Mouse (Mus musculus) CH12F3 (cell line): Measurements from ENCODE around the gene Ncam1.

Experiments used
- in situ Hi-C: fragments of 300-500 bp; cut with MboI; formaldehyde crosslinking; loops from 2 replicates; pipeline ENCODE4 v1.14.3; 2020; ENCODE audit warnings: low sequenced_read_pairs

Ncam1 gene

DNA sequence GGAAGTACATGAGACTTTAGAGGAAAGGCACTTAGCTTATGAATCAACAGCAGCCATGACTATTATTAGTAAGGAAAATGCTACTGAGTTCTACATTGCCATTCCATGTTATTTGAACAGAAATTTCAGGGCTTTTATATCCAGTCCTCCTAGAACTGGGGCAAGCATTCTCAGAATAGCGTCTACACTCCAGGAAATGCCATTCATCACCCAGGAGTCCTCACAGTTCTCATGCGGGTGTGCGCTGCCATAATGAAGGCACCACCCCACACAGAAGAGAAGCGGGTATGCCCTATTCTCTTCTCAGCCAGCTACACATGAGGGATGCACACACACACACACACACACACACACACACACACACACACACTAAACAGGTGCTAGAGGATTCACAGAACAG lies 43.5 kb downstream of the Ncam1 start:
- in situ Hi-C loops: no loop called here

DNA sequence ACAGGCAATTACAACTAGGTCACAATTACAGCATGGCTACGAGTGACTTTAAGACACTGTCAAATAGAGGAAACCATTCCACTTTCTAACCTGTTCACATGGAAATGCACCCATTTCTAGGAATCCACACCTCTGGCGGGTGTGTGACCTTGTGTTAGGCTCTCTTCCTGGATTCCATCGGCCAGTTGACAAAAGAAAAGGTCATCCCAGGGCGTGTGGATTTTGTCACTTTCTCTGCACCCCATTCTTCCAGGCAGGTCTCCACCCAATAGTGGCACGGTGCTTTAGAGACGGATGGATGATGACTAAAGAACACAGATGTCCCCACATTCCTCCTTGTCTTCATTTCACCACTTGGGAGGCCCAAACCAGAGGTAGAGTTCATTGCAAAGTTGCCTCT lies 47.3 kb downstream of the Ncam1 start:
- in situ Hi-C loops: no loop called here

DNA sequence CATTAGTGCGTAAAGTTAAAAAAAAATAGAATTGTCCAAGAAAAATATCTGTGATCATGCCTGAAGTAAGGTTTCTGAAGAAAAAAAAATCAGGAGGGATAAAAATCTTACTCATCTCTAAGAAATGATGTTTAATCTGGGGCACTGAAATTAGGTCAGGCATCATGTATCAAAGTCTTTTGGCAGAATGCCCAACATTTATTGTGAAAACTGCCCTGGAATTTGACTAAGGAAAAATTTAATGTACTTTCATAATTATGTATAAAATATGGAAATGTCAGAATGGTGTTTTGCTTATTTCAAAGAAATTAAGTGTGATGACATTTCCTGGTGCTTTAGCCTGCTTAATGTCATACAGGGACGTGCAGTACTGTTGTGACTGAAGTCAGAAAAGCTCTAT lies 52.5 kb downstream of the Ncam1 start:
- in situ Hi-C loops: no loop called here

GRCm38 (mm10) chr9:49745696-49746095 lies 53.0 kb downstream of the Ncam1 start:
- in situ Hi-C loops: no loop called here

GRCm38 (mm10) chr9:49744286-49744685 lies 54.4 kb downstream of the Ncam1 start:
- in situ Hi-C loops: no loop called here

- in situ Hi-C loops: no loop called here
Measured at GRCm38 (mm10) chr9:49739935-49740334, 58.8 kb downstream of the Ncam1 start.

GRCm38 (mm10) chr9:49738546-49738945 lies 60.2 kb downstream of the Ncam1 start:
- in situ Hi-C loops: no loop called here

- in situ Hi-C loops: no loop called here
Measured at GRCm38 (mm10) chr9:49737166-49737565, 61.6 kb downstream of the Ncam1 start.

DNA sequence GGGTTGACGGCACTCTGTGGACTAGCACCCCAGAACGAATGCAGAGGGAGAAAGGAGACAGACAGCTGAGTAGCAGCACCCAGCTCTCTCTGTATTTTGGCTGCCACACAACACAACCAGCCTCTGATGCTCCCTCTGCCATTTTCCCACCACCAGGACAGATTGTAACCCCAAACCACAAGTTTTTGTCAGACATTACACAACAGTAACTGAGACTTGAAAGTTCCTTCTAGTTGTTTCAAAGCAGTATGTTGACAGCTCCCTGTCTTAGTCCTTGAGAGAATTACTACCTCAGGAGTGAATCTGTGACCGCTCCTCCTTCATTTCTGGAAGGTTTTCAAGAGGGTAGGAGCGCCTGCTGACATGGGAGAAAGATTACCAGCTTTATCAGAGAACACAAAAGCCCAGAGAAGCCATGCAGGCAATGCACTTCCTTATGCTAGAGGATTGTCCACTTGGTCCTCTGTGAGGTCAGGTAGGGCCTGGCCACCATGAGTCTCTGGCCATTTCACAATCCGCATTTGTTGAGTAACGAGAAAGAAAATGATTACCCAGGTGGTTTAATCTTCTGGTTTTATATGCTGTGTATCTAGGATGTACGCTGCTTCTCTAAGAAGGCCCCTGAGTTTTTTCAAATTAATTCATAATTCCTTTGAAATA lies 64.2 kb downstream of the Ncam1 start:
- in situ Hi-C loops: no loop called here

DNA sequence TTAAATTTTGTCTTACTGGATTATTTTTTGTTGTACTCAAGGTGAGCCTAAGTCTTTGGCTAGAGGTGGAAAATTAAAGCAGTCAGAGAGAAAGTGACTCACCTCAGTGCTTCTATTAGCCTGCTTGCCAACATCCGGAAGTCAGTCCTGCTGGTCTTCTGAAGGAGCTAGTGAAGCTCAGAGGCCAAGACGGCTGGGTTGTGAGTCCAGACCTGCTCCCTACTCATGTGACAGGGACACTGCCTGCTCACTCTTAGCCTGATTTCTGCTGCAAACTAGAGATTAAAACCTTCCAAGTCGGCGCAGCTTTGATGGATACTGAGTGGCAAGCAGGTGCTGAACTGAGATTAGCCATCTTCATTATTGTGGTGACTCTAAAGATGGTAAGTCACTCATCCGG lies 65.0 kb downstream of the Ncam1 start:
- in situ Hi-C loops: no loop called here

DNA sequence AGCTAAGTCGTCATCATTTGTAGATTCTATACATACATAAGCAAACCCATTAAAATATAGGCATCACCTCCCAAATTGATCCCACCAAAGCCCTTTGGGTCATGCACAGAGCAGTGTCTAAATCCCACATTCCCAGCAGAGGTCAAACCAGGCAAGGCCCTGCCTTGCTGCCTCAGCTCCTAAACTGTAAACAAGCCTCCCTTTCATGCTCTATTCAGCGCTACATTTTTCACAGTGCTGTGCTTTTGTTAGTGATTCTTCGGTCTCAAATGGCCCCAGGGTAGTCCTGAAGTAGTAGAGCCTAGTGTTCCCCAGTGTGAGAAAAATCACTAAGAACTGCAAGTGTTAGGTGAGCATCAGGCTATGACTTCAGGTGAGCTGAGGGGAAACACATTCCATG lies 69.2 kb downstream of the Ncam1 start:
- in situ Hi-C loops: no loop called here

DNA sequence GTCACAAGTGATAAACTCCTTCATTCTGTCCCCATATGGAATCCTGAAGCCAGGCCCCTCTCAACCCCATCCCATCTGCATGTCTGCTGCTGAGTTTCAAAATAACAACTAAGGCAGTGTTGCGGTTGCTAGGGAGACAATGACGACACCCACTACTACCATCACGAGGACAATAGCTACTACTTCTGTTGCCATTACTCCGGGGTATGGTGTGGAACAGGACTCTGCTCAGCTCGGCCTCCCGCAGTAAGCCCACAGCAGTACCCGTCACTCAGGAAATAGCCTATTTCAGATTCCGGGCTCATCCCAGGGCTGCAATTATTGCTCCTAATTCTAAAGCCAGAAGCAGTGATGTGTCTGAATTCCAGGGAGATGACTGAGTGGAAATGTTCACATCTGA lies 70.5 kb downstream of the Ncam1 start:
- in situ Hi-C loops: no loop called here

- in situ Hi-C loops: no loop called here
Measured at GRCm38 (mm10) chr9:49722765-49723164, 76.0 kb downstream of the Ncam1 start.

- in situ Hi-C loops: no loop called here
Measured at GRCm38 (mm10) chr9:49715121-49715520, 83.6 kb downstream of the Ncam1 start.

- in situ Hi-C loops: no loop called here
Measured at GRCm38 (mm10) chr9:49714091-49714490, 84.6 kb downstream of the Ncam1 start.

- in situ Hi-C loops: no loop called here
Measured at GRCm38 (mm10) chr9:49707646-49708045, 91.1 kb downstream of the Ncam1 start.

GRCm38 (mm10) chr9:49704196-49704967 lies 94.3 kb downstream of the Ncam1 start:
- in situ Hi-C loops: no loop called here

- in situ Hi-C loops: no loop called here
Measured at GRCm38 (mm10) chr9:49695371-49695770, 103.4 kb downstream of the Ncam1 start.

DNA sequence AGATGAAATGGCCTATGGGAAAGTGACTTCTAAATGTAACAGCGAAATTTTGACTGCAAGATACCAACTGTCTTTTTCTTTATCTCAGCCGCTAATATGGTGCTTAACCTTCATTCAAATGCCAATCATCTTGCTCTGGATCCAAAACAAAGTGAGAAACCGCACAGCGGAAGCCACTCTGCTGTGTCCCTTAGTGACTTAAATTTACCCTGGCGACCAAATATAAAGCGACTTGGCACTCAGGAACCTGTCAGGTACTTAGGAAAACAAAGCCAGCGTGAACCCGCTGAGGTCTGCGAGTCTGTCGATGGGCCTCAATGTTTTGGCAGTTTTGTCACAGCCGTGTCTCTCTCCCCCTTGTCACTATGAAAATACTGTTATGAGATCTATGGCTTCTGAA lies 105.9 kb downstream of the Ncam1 start:
- in situ Hi-C loops: no loop called here

GRCm38 (mm10) chr9:49691344-49691743 lies 107.4 kb downstream of the Ncam1 start:
- in situ Hi-C loops: no loop called here

GRCm38 (mm10) chr9:49683566-49684273 lies 115.0 kb downstream of the Ncam1 start:
- in situ Hi-C loops: no loop called here
